Mouse (Mus musculus) duodenum, adult 2 months (tissue): ENCODE measurements around the gene Rnf39. TPM values are rescaled to one million over a fixed set of nuclear protein-coding genes. Genes with fewer than 3 reads are reported as not detected.

Experiments
- polyA plus RNA-seq: library from polyadenylated mRNA; depleted of rRNA; stranded (reverse); fragments of >200 nt; gene quantifications from 2 replicates; pipeline ENCODE4 v1.2.3, GENCODE M21; 2012; ENCODE audit warnings: low replicate concordance; rRNA removed

Gene Rnf39
- 4.6 and 6.2 TPM in 2 replicates for polyA plus RNA-seq

DNA sequence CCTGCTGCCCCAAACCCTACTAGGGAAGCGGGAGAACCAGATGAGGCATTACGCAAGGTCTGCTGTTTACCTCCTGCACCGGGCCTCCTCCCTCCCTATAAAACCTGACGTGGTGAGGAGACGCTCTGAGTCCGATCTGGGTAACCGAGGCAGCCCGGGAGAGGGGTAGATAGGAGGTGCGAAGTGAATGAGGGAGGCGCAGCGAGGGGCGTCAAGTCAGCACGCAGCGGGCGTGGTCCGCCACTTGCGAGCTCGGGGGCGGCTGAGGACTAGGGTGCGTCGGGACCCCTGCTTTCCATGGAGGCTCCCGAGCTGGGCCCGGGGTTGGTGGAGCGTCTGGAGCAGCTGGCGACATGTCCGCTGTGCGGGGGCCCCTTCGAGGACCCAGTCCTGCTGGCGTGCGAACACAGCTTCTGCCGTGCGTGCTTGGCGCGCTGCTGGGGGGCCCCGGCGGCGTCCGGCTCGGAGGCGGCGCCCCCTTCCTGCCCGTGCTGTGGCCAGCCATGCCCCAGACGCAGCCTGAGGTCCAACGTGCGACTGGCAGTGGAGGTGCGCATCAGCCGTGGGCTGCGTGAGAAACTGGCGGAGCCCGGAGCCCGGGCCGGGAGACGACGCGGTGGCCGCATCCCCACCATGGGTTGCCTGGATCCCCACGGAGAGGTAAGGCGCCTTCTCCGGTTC lies at the start of gene Rnf39:
Gene Rnf39 (plus strand): TSS at position 128 of the 681 bp plus-strand sequence.

GRCm38 (mm10) chr17:36897552-36898205 lies 45.0 kb upstream of the Rnf39 start, which contains the start of gene Trim31:
Gene Trim31 (plus strand): TSS chr17:36898118.

DNA sequence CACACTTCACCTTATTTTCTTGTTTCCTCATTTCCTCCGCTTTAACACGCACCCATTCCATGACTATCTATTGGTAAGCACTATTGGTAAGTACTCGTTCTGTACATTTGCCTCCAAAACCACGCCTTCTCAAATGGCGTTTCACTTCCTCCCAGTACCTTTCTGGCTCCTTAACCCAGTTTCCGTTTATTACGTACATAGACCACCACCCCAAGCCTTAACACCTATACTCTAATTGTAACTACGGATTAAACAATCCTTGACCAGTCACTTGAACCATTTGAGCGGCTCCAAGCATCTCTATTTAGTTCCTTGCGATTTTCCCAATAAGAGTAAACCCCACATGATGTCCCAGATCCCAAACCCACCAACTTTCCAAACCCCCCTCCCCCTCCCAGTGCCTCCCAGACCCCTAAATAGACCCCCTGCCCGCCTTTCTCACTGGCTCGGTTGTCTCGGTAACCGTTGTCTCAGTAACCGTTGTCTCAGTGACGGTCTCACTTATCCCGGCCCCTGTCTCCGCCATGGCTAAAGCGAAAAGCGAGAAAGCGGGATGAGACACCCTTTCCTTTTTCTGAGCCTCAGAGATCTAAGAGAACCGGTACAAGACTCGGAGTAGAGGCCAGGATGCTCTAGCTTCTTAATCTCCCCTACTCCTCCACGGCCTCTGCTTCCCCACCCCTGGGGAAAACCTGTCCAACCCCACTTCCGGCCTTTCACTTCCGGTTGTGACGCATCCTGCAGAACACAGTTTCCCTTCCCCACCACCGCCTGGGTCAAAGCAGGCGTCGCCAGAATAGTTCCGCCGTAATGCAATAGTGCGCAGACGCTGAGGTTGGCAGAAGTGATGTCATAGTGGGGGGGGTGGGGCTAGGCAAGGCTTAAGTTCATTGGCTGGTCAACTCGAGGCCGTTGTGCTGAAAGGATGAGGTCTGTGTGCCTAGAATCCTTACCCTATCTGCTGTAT lies 8.5 kb downstream of the Rnf39 start, which contains the start of gene Ppp1r11:
Gene Ppp1r11 (minus strand): TSS at position 761 of the 967 bp plus-strand sequence.

GRCm38 (mm10) chr17:36957999-36958743 lies 15.5 kb downstream of the Rnf39 start, which contains the start of the genes Znrd1 and Znrd1as:
Gene Znrd1 (minus strand): TSS chr17:36958559.
Gene Znrd1as (plus strand): TSS chr17:36958592.

GRCm38 (mm10) chr17:36981221-36981813 lies 38.6 kb downstream of the Rnf39 start, which contains the start of gene 2410137M14Rik:
Gene 2410137M14Rik (minus strand): TSS chr17:36981237.

GRCm38 (mm10) chr17:36989437-36989836 lies 46.7 kb downstream of the Rnf39 start, which contains the start of gene H2-M5:
Gene H2-M5 (minus strand): TSS chr17:36989537.

Other genes with a start within 250 kb of the Rnf39 start
- gene H2-M10.5, start 170.0 kb upstream of the Rnf39 start, polyA plus RNA-seq: not detected in 2 replicates
- gene H2-M10.6, start 130.7 kb upstream of the Rnf39 start, polyA plus RNA-seq: not detected in 2 replicates
- 26.0 and 26.5 TPM in 2 replicates for gene Trim26, start 105.8 kb upstream of the Rnf39 start, polyA plus RNA-seq
- 7.4 and 33.1 TPM in 2 replicates for gene Trim15, start 75.7 kb upstream of the Rnf39 start, polyA plus RNA-seq
- 0.05 TPM in 1 of 2 replicates, not detected in the other for gene Trim10, start 73.3 kb upstream of the Rnf39 start, polyA plus RNA-seq
- 15.0 and 31.3 TPM in 2 replicates for gene Trim40, start 52.8 kb upstream of the Rnf39 start, polyA plus RNA-seq
- 26.5 and 31.2 TPM in 2 replicates for gene Trim31, start 44.8 kb upstream of the Rnf39 start, polyA plus RNA-seq
- gene Ppp1r11, start 8.8 kb downstream of the Rnf39 start, polyA plus RNA-seq: 21.9 and 27.9 TPM in 2 replicates
- 16.1 and 17.6 TPM in 2 replicates for gene Znrd1, start 15.6 kb downstream of the Rnf39 start, polyA plus RNA-seq
- gene Znrd1as, start 15.7 kb downstream of the Rnf39 start, polyA plus RNA-seq: 0.25 and 0.28 TPM in 2 replicates
- not detected in 2 replicates for gene 2410137M14Rik, start 38.3 kb downstream of the Rnf39 start, polyA plus RNA-seq
- gene H2-M5, start 46.6 kb downstream of the Rnf39 start, polyA plus RNA-seq: 0.19 TPM in 1 of 2 replicates, not detected in the other
- 0.64 and 1.1 TPM in 2 replicates for gene Zfp57, start 58.2 kb downstream of the Rnf39 start, polyA plus RNA-seq
- gene Mog, start 80.5 kb downstream of the Rnf39 start, polyA plus RNA-seq: not detected in 2 replicates
- gene Gabbr1, start 103.0 kb downstream of the Rnf39 start, polyA plus RNA-seq: 5.3 and 11.2 TPM in 2 replicates
- gene Olfr90, start 145.6 kb downstream of the Rnf39 start, polyA plus RNA-seq: not detected in 2 replicates
- gene Olfr91, start 155.4 kb downstream of the Rnf39 start, polyA plus RNA-seq: not detected in 2 replicates
- gene Olfr92, start 177.2 kb downstream of the Rnf39 start, polyA plus RNA-seq: not detected in 2 replicates
- not detected in 2 replicates for gene Olfr93, start 218.6 kb downstream of the Rnf39 start, polyA plus RNA-seq